Mouse (Mus musculus): Measurements from ENCODE around the gene Ppm1l.
"Not testable (repeated sequence)": the region's sequence is repeated elsewhere in the genome, so short reads cannot be mapped to it uniquely, and the experiment has no call there.

Ppm1l gene

DNA sequence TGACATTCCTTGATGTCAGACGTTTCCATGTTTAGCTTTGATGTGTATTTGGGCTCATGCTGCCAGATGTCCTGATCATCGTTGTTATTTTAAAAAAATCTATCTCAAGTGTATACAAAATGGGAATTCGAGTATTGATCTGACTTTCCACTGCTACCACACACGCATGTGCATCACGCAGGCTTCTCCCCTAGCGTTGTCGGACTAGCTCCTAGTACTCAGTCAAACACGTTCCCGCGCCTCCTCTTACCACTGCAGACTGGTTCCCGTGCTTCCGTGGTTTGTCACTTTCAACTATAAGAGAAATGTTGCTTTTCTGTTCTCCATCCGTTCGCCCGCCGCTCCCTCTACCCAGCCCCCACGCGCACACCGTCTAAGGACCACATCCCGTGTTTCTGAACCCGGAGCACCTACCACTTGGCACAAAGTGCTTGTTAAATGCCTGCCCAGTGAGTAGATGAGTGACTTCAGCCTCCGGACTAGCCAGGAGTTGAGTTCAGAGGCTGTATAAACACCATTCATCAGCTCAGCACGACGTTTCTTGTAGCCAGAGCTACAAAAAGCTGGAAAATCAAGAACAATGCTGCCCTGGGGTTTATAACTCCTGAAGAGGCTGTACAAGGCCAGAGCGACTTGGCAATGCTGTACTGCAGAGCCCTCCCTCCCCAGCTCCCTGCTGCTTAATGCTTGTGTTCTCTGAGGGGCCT, 219.4 kb downstream of the Ppm1l start:
- no peak for DNase-seq (ENCODE audit: low spot score in 2 of 2)

GRCm38 (mm10) chr3:69542962-69543361, 226.3 kb downstream of the Ppm1l start:
- DNase-seq (ENCODE audit: low spot score in 2 of 2): no peak

DNA sequence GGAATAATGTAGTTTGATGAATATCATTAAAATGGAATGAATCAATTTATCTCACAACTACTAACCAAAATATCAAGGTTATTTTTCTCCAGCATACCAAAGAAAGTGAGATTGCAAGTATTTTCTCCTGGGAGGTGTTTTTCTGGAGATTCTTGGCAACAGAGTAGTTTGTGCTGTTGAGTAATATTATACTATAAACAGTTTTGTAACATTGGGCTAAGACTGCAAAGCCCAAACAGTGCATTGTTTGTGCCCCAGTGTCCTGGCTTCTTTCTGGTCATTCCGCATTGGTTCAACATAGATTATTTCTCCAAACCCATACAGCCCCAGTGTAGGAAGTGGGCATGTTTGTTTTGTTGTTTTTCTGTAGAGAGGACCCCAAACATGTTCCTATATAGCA, 227.1 kb downstream of the Ppm1l start:
- no peak for DNase-seq (ENCODE audit: low spot score in 2 of 2)

DNA sequence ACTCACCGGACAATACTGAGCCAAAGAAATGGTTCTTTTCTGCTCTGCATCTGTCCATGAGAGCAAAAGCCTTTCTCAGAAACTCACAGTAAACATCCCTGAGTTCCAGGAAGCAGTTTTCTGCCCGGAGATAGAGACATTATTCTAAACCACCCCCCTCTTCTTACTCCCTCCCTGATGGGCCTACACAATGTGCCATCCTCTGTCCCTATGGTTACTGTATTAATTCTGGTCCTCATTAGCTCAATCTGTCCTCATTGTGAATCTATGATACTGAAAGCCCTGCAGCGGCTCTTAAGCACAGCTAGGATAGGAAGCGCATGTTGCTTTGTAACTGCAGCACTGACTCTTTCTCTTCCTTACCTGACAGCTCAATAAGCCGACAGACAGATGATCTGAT, 228.4 kb downstream of the Ppm1l start:
- no peak for DNase-seq (ENCODE audit: low spot score in 2 of 2)

DNA sequence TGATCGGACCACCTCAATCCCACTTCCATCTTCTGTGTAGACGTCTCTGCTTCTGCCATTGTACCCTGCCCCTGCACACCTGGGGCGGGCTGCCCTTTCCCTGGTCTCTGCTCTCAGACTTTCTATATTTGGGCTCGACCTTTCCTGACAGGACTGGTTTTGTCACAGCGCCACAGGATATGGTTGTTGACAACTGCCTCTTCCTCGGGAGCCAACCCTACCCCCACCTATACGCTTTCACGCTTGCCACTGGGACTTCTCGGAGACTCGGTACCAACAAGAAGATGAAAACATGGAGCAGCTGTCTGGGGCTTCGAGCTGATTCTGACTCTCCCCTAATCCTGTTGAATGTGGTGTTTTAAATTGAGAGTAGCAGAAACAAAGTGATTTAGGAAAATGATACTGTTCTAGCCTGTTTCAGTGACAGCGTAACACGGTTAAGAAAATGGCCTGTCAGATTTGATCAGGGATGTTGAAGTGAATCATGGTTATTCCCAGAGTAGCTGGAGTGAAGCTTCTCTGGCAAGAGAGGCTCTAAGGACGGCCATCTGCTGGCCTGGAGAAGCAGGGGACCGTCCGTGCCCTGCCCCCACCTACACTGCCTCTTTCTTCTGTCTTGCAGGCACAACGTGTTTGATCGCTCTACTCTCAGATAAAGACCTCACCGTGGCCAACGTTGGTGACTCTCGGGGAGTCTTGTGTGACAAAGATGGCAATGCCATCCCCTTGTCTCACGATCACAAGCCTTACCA, 232.2 kb downstream of the Ppm1l start:
- DNase-seq (ENCODE audit: low spot score in 2 of 2): no peak

DNA sequence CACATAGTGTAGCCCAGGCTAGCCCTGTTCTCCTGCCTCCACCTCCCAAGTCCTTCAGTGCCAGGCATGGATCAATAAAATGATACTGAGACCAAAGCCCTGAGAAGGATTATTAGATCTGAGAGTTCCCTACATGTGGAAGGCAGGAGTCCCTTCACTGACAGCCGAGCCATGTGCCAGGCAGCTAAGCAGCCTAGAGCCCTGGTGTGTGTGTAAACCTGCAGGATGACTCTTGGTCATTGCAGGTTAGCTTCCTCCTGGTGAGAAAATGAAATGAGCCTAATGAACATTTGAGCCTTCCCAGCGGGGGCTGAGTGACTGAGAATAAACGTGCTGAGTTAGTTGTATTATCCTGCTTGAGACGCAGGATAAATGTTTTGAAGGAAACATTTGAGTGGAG, 232.9 kb downstream of the Ppm1l start:
- no peak for DNase-seq (ENCODE audit: low spot score in 2 of 2)

GRCm38 (mm10) chr3:69555511-69555910, 238.8 kb downstream of the Ppm1l start:
- no peak for DNase-seq (ENCODE audit: low spot score in 2 of 2)

GRCm38 (mm10) chr3:69556092-69556778, 239.6 kb downstream of the Ppm1l start:
- no peak for DNase-seq (ENCODE audit: low spot score in 2 of 2)

GRCm38 (mm10) chr3:69559316-69559974, 242.8 kb downstream of the Ppm1l start:
- DNase-seq (ENCODE audit: low spot score in 2 of 2): no peak

DNA sequence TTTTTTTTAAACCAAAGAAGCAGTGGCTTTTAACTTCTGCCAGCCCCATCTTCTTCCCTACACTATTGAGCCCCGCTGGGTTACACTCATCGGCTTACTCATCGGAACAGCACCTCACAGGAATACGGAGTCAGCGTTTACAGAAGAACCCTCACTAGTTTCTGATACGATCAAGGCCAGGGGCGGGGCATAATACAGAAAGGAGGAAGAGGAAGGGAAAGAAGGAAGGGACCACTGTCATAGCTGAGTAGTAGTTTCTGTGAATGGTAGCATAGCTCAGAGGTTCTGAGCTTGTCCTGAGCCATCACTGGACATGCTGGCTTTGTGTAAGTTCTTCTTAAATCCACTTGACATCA, 243.3 kb downstream of the Ppm1l start:
- no peak for DNase-seq (ENCODE audit: low spot score in 2 of 2)

- no peak for DNase-seq (ENCODE audit: low spot score in 2 of 2)
Measured at GRCm38 (mm10) chr3:69561686-69562085, 245.0 kb downstream of the Ppm1l start.

- no peak for DNase-seq (ENCODE audit: low spot score in 2 of 2)
Measured at GRCm38 (mm10) chr3:69563406-69563805, 246.7 kb downstream of the Ppm1l start.

- DNase-seq (ENCODE audit: low spot score in 2 of 2): not testable (repeated sequence)
Measured at GRCm38 (mm10) chr3:69565586-69565985, 248.9 kb downstream of the Ppm1l start.

- no peak for DNase-seq (ENCODE audit: low spot score in 2 of 2)
Measured at GRCm38 (mm10) chr3:69572561-69572960, 255.9 kb downstream of the Ppm1l start.

GRCm38 (mm10) chr3:69575577-69575976, 258.9 kb downstream of the Ppm1l start:
- peak in 1 of 2 experiments; percentile 53 for DNase-seq (ENCODE audit: low spot score in 2 of 2)

DNA sequence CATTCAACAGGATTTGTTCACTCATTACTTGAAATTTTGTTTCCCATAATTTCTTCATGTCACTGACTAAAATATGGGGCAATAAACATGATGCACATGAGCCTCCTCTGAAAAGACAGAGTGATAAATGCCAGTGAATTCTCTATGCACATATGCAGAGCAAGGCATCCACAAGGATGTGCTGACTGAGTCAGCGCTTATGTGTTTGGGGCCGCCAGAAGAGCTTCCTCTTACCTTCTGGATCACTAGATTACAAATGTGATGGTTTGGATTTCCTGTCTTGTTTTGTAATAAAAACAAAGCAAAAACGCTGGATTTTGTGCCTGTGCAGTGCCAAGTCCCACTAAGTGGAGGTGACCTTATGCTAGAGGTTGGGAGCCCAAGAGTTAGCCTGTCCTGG, 260.1 kb downstream of the Ppm1l start:
- DNase-seq (ENCODE audit: low spot score in 2 of 2): no peak

- DNase-seq (ENCODE audit: low spot score in 2 of 2): no peak
Measured at GRCm38 (mm10) chr3:69578791-69579190, 262.1 kb downstream of the Ppm1l start.

- DNase-seq (ENCODE audit: low spot score in 2 of 2): no peak
Measured at GRCm38 (mm10) chr3:69583798-69584197, 267.1 kb downstream of the Ppm1l start.

DNA sequence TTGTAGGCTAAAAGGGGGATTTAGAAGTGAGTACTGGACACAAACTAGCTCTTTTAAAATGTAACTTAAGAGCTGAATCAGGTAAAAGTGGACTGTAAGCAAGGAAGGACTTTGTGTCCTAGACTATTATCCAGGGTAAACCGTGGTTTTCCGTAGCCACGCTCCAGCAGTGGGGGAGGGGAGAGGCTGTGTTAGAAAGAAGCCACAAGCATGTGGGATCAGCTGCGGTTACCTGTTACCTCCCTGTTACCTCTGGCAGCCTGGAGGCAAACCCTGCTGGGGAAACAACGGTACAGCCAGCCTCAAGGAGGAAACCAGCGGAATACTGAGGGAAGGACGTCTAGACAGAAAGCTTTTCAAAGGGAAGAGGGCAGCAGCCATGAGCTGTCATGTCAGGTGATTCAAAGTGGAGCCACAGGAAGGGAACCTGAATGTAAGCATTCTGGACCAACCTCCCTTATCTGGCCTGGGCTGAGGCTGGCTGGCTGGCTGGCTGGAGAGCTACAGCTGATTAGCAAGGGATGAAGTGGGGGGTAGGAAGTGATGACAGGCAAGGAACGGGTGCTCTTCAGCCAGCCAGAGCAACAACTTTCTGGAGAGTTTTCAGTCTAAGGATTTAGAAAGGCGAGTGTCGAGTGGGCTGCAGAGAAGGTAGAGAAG, 271.6 kb downstream of the Ppm1l start:
- no peak for DNase-seq (ENCODE audit: low spot score in 2 of 2)

DNA sequence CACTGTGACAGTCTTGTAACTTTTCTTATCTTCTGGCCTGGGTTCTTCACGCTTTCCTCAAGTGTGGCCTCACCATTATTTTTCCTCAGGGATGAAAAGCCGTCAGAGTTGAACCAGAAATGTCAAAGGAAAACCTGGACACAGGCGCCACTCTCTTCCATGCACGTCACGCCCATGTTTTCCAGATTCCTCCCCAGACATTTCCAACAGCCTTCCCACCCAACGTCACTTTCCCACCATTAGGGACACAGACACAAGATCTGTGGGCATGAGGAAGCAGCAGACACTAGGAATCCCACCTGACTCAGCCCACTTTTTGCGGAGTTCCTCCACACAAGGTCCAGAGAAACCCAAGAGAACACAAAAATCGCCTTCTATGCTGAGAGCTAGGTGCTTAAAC, 276.8 kb downstream of the Ppm1l start:
- DNase-seq (ENCODE audit: low spot score in 2 of 2): no peak

DNA sequence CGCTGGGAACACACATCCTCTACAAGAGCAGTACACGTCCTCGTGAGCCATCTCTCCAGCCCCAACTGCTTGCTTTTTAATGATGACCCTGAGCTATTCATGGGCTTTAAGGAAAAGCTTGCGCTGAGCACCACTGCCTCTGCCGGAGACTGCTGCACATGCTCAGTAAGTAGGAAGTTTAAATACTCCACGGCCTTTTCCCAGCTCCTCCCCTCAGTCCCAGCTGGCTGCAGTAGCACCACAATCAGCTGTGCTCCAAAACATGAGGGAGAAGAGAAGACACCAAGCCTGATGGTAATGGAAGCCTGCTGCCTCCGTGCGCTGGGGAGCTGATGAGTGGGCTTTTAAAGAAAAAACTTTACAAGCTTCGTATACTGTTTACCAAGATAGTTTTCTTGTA, 277.4 kb downstream of the Ppm1l start:
- DNase-seq (ENCODE audit: low spot score in 2 of 2): no peak

DNA sequence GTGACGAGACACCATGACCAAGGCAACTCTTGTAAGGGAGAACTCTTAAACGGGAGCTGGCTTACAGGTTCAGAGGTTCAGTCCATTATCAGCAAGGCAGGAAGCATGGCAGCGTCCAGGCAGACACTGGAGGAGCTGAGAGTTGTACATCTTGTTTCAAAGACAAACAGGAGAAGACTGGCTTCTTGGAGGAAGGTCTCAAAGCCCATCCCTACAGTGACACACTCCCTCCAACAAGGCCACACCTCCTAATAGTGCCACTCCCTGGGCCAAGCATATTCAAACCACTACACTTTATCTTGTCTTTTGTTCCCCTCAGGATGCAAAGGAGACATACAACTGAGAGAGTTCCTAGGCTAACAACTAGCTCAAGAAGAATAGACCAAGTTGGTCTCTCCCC, 279.5 kb downstream of the Ppm1l start:
- no peak for DNase-seq (ENCODE audit: low spot score in 2 of 2)

Data from spleen, postnatal 4 days (tissue).